Mouse (Mus musculus): ENCODE measurements at regions not wholly inside any gene's neighbourhood (a gene's known extent, or its start where the extent isn't known, plus 50 kb on each side); places are given as distances from the start of the nearest gene placed in this dataset.
A peak's percentile ranks its signal among the peaks of the same experiment; 100 is the strongest.

- DNase-seq = no peak
These were observed 189.1 kb upstream of the Dph6 start for GRCm38 (mm10) chr2:114843696-114844388.

- DNase-seq = no peak
These were observed 189.6 kb upstream of the Dph6 start for GRCm38 (mm10) chr2:114844389-114844771.

DNA sequence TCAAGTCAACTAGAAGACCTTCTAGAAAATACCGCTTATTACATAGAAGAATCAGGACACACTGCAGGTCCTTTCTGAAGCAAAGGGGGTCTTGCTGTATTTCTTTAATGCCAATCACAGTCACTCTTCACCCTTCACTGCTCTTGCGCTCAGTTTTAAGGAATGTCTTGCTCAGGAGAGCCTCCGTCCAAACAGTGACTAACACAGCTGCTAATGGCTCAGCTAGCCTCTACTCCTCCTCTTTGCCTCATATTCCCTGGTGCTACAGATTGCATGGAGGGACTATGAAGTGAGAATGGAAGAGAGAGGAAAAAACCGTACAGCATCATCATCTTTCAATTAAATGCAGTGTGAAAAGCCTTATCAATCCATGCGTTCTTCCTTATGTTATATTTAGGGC is 193.7 kb upstream of the Dph6 start:
- DNase-seq = no peak

DNA sequence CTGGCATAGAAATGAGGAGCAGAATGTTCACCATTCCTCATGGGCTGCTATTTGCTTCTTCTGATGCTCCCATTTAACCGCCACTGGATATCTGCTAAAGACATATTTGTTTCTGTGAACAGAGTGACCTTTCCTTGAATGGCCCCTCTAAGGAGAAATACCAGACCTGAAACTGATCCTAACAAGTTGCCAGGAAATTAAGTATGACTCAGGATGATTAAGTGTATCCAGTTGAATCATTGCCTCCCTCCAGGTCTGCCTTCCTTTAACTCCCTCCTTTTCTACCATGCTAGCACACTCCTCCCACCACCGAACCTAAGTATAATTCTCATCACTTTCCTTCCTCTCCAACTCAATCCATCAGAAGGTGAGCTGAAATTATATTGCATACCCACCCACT is 194.2 kb upstream of the Dph6 start:
- no peak for DNase-seq

DNA sequence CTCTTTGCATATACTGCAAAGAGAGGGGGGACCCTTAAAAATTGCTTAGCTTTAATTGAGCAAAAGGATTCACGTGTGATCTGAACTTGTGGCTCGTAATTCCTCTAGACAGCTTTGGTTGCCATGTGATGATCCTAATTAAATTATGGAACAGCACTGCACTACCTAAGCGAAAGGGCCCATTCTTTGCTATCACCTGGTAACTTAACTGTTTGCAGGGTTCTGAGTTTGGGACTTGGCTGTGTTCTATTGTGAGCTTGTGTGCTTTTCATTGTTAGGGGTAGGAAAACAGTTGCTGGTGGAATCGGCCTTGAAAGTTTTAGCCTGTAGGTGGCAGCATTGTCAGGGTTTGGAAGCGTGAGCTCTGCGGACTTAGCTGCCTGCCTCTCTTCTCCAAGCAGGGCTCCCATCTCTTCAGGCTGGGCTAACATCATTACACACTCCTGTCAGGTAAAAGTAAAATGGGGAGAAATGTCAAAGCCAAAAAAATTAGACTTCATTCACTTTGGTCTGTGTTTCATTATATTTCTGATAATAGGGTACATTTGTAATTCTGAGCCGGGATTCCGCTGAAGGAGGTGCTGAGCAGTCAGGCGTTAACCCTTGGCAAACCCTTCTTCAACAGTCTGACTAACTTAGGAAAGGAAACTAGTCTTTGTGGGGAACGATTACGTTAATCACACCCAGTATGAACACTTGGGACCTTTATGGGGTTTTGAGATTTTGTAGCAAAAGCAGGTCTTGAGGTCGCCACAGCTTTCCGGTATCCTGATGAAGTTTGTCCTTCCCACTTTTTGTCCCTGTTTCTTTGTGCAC is 199.2 kb upstream of the Dph6 start:
- peak; percentile 69 for DNase-seq

DNA sequence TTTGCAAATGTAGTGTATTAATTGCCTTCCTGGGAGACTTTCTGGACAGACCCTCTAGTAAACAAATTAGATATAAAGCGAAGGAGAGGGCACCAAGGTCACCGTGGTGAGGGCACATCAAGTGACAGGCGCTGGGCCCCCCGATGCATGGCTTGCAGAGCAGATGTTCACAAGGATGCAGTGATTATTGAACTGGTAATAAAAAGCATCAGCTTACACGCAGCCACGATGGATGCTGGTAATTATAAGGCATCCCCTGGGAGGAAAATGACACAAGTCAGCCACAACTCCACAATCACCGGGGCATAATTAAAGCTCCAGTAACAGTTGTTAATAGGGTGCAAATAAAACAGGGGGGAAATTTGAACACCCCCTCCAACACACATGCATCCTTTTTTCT is 217.5 kb upstream of the Dph6 start:
- no peak for DNase-seq

DNA sequence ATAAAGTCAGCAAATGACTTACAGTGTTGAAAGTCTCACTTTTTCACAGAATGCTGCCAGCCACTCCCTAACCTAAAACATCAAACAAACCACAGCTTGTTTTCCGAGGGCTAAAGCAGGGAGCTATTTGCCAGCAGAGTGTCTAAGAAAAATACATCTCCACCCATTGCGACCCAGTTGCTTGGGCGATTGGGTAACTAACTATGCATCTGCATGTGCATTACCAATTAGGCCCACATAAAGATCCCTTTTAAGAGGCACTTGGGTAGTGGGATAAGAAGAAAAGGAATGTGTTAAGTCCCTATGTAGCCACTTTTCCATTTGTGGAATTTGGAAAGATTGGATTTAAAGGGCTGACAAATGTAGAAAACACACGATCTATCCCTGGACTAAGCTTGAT is 218.3 kb upstream of the Dph6 start:
- DNase-seq = no peak

DNA sequence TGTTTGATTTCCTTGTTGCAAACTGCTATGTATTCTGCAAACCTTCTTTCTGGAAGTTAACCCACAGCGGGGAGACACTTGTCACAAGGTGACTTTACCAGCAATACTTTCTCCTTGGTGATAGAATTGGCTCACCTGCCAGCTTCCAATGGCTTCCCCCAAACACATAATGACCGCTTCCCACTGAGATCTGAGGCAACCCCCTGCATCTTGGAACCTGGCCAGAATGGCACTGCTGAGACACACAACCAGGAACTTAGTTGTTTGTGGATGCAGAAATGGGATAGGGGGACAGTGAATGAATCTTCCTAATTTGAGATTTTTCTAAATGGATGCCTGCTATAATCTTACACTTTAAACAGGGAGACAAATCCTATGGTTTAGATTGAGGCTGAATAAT is 224.3 kb upstream of the Dph6 start:
- no peak for DNase-seq

DNA sequence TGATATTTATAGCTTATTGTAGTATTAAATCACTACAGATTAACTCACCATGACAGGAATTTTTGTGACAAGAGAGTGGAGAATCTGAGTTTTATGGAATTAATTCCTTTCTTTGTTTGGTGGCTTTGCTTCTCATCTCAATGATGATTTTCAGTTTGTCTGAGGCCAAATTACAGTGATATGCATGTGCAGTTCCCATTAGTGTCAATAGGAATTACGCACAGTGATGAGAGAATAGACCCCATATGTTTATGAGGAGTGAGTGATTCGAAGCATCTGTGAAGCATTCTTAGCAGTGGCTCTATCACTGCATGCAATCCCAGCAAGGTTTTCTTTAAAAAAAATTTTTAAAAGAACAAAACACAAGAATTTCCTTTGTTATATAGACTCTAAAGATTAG is 225.0 kb upstream of the Dph6 start:
- DNase-seq = no peak

DNA sequence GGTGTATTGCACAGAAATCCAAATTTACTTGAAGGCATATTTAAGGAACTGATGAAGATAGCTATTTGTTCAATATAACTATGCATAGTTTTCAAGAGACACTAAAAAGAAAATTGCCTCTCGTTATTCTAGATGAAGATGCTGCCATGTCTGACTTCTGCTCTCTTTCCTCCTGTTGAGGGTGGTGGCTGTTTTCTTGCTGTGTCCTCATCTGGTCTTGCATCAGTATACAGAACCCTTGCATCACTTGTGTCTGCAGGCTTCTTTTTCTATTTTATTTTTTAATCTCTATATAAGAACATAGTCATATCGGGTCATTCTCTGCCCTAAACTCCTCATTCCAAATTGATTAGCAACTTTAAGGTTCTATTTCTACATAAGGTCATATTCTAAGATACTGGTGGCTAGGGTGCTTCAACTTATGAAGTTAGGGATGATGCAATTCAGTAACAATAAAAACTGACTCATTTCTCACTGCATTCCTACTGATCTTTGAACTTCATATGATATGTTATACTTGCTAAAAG is 231.0 kb upstream of the Dph6 start:
- no peak for DNase-seq

- DNase-seq = no peak
These were observed 244.0 kb upstream of the Dph6 start for GRCm38 (mm10) chr2:114898812-114899211.

DNA sequence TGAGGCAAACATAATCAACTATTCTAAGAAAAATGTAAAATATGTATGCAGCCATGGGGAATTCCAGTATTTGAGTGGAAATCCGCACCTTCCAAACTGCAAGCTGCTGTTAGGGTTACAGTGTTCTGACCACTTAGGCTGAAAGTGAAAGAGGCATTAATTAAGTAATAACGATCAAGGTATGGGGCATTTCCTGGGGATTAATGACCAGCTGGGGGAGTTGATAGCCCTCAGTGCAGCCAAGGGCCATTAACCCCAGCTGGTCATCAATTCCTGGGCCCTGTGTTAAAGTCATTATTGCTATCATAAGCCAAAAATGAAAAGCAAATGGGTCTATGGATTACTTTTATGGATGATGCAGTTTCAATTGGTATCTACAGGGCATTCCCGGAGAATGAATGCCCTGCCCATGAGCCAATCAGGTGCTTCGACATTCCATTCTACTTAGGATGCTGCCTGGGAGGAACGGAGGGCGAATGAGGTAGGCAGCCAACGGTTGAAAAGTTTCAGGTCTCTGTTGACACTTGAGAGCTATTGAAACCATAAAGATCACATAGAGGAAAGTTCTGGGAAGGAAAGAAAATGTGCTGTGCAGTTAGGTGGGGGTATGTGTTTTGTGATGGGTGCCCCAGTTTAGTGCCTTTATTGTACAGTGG is 257.2 kb upstream of the Dph6 start:
- no peak for DNase-seq

DNA sequence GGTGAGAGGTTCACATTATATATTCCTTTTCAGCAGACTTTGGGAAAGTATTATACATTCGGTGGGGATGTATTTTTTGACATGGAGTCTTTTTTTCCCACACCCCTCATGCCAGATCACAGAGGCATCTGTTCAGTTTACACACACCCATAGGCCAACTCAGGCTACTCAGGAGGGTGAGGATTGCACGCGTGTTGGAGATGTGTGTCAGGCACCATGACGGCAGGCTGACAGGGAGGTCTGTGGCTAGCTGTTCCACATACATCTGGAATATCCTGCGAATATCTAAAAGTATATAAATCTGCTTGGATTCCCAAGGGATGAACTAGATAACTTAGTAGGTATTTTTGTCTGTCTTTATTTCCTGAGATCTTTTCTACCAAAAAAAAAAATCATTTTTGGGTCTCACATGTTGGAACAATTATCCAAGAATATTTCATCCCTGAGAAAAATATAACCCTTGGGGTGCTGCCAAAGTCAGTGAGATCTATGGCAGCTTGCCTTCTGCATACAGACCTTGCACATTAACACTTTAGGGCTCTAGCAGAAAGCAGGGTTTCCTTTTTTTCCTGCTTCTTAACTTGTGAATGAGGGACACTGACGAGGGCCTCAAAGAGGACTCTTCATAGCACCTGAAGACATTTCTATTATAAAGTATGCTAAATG is 260.4 kb upstream of the Dph6 start:
- no peak for DNase-seq

GRCm38 (mm10) chr2:114918420-114919332 is 263.9 kb upstream of the Dph6 start:
- no peak for DNase-seq

DNA sequence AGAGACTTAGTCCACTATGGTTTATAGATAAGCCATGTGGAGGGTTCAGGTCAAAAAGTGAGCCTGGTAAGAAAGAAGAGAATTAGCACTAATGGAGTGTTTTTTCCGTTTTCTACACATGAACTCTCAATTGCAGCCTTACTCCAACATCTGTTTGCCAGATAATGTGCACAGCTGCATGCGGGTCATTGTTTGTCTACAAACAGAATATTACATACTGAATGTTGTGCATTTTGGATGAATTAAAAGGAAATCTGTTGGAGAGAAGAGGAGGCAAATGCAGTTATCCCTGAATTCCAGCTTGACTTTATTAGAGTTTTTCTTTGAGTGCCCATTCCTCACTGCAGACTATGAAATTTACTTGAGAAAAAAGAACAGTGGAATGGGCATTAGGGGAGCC is 269.1 kb upstream of the Dph6 start:
- DNase-seq = no peak

DNA sequence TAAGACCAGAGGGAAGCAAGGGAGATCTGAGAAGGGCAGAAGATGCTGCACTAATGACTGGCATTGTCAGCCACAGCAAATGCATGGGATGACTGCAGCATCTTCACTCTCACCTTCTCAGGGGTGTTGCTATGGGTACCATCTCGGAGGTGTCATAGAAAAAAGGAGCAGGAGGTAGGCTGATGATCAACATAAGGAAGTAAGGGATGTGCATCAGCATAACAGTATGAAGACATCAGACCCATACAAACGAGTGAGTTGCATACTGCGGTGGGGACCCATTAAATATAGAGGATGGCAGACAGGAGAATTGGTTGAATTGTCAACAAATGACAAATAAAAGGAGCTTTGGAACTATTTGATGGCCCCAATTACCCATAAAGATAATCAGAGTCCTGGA is 280.7 kb upstream of the Dph6 start:
- no peak for DNase-seq

GRCm38 (mm10) chr2:114938416-114939147 is 283.8 kb upstream of the Dph6 start:
- no peak for DNase-seq

GRCm38 (mm10) chr2:114966111-114966510 is 311.3 kb upstream of the Dph6 start:
- no peak for DNase-seq

GRCm38 (mm10) chr2:114968651-114969050 is 313.9 kb upstream of the Dph6 start:
- DNase-seq = no peak

DNA sequence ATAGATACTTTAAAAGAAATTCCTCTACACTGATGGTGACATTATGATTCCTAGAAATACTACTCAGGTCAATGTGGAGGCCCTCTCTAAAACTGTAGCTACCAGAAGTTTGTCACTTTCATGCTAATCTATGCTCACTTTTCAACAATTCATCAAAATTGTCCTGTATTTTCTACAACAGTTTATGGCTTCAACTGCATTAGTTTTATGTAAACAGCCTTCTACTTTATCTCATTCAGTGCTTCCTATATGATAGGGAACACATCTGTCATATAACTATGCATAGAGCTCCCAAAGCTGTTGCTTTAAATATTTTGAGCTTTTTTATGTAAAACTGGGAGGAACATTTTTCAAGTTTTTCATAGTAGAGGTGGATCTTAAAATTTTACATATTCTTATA is 338.7 kb upstream of the Dph6 start:
- DNase-seq = no peak

GRCm38 (mm10) chr2:114993882-114994281 is 339.1 kb upstream of the Dph6 start:
- DNase-seq = no peak
